Mouse (Mus musculus) ES-E14 (cell line): ENCODE measurements around the gene Speer4d. TPM values are rescaled to one million over a fixed set of nuclear protein-coding genes. Genes with fewer than 3 reads are reported as not detected.
A peak's percentile ranks its signal among the peaks of the same experiment; 100 is the strongest.
"Not testable (repeated sequence)": the region's sequence is repeated elsewhere in the genome, so short reads cannot be mapped to it uniquely, and the experiment has no call there.

ENCODE experiments used
- DNase-seq: peaks from one replicate; pipeline ENCODE4 v3.0.0-alpha.2; 2013; ENCODE audit warnings: low read depth, low spot score
- H3K27ac ChIP-seq: 2 replicates; pipeline ENCODE4 v1.5.1; 2012; ENCODE audit warnings: low read depth, mild to moderate bottlenecking, low read length, moderate library complexity, mixed read lengths; ENCODE audit not compliant: poor library complexity, insufficient read depth, severe bottlenecking
- H3K36me3 ChIP-seq: 2 replicates; pipeline ENCODE4 v1.6.1; 2012; ENCODE audit warnings: mild to moderate bottlenecking, low read length, moderate library complexity, mixed read lengths; ENCODE audit not compliant: control insufficient read depth, poor library complexity, insufficient read depth, severe bottlenecking
- H3K4me1 ChIP-seq, 2 experiments: fragments of 150-350 bp in 1 of 2; sonication (generic) in 1 of 2; 2 replicates each; pipeline ENCODE4 v1.6.1; 2012; ENCODE audit warnings: low read length in 2 of 2, mild to moderate bottlenecking in 1 of 2, mixed read lengths in 1 of 2; ENCODE audit not compliant: control insufficient read depth in 2 of 2, insufficient read depth in 2 of 2, poor library complexity in 1 of 2
- H3K4me3 ChIP-seq, 2 experiments: fragments of 150-350 bp in 1 of 2; sonication (generic) in 1 of 2; 2 replicates each; pipeline ENCODE4 v1.5.1; 2012; ENCODE audit warnings: low read length in 2 of 2, low read depth in 1 of 2, mild to moderate bottlenecking in 1 of 2, mixed read lengths in 1 of 2; ENCODE audit not compliant: insufficient read depth in 1 of 2, poor library complexity in 1 of 2, severe bottlenecking in 1 of 2
- H3K9ac ChIP-seq: 2 replicates; pipeline ENCODE4 v1.6.1; 2012; ENCODE audit warnings: low read depth, mild to moderate bottlenecking, low read length, mixed read lengths; ENCODE audit not compliant: poor library complexity, insufficient read depth, severe bottlenecking
- H3K9me3 ChIP-seq: fragments of 150-350 bp; sonication (generic); 2 replicates; pipeline ENCODE4 v1.6.1; 2012; ENCODE audit warnings: low read depth, mild to moderate bottlenecking, low read length; ENCODE audit not compliant: control insufficient read depth, insufficient read depth
- ZNF384 ChIP-seq: IDR thresholded peaks from 2 replicates; pipeline ENCODE4 v1.6.1; 2012; ENCODE audit warnings: low read depth, low read length, inconsistent platforms
- in situ Hi-C, 2 experiments: fragments of 600-800 bp; cut with MboI; formaldehyde crosslinking; loops; one replicate each; pipeline ENCODE4 v1.15.1; 2025; ENCODE audit warnings: low sequenced_read_pairs in 2 of 2, inconsistent platforms in 1 of 2; ENCODE audit not compliant: unreplicated experiment in 2 of 2
- total RNA-seq: library from RNA; depleted of rRNA; stranded (reverse); fragments of 300-350 nt; gene quantifications from 2 replicates; pipeline ENCODE4 v1.2.3, GENCODE M21; 2012

Speer4d gene
- total RNA-seq, 1 experiment = not detected

- H3K4me1 ChIP-seq, H3K36me3 ChIP-seq, in situ Hi-C loops, DNase-seq, H3K27ac ChIP-seq, H3K9me3 ChIP-seq, H3K9ac ChIP-seq, H3K4me3 ChIP-seq: not testable (repeated sequence)
Measured at GRCm38 (mm10) chr5:15616195-15616594, 2.7 kb upstream of the Speer4d start.

- H3K4me1 ChIP-seq, H3K9me3 ChIP-seq, in situ Hi-C loops, H3K27ac ChIP-seq, DNase-seq, H3K4me3 ChIP-seq, H3K36me3 ChIP-seq, H3K9ac ChIP-seq: not testable (repeated sequence)
Measured at GRCm38 (mm10) chr5:15628136-15628535, 9.3 kb downstream of the Speer4d start.

GRCm38 (mm10) chr5:15630068-15630467, 11.2 kb downstream of the Speer4d start:
- H3K9ac ChIP-seq, H3K9me3 ChIP-seq, in situ Hi-C loops, DNase-seq, H3K4me1 ChIP-seq, H3K4me3 ChIP-seq, H3K36me3 ChIP-seq, H3K27ac ChIP-seq: not testable (repeated sequence)

GRCm38 (mm10) chr5:15637637-15638036, 18.8 kb downstream of the Speer4d start:
- in situ Hi-C loops, H3K4me1 ChIP-seq, H3K4me3 ChIP-seq, H3K27ac ChIP-seq, H3K9me3 ChIP-seq, DNase-seq, H3K36me3 ChIP-seq, H3K9ac ChIP-seq: not testable (repeated sequence)

GRCm38 (mm10) chr5:15645707-15646106, 26.8 kb downstream of the Speer4d start:
- H3K36me3 ChIP-seq, H3K4me1 ChIP-seq, H3K9ac ChIP-seq, H3K27ac ChIP-seq, H3K9me3 ChIP-seq, in situ Hi-C loops, H3K4me3 ChIP-seq: not testable (repeated sequence)
- peak; percentile 11 for DNase-seq
- 0 out of 2 replicates have a peak, but pooled peaks have one; percentile 23 for TF ChIP-seq ZNF384

- H3K27ac ChIP-seq, H3K36me3 ChIP-seq, H3K4me3 ChIP-seq, H3K9ac ChIP-seq, in situ Hi-C loops, H3K9me3 ChIP-seq, H3K4me1 ChIP-seq, DNase-seq: not testable (repeated sequence)
Measured at GRCm38 (mm10) chr5:15652334-15652733, 33.5 kb downstream of the Speer4d start.

GRCm38 (mm10) chr5:15656959-15657358, 38.1 kb downstream of the Speer4d start, which contains the start of gene 4930572O03Rik:
Gene 4930572O03Rik (minus strand): TSS chr5:15657059.
- H3K4me1 ChIP-seq, in situ Hi-C loops, H3K36me3 ChIP-seq, H3K9me3 ChIP-seq, H3K27ac ChIP-seq, H3K4me3 ChIP-seq, H3K9ac ChIP-seq, DNase-seq: not testable (repeated sequence)

GRCm38 (mm10) chr5:15663847-15664246, 45.0 kb downstream of the Speer4d start:
- in situ Hi-C loops = not testable (repeated sequence)

More at GRCm38 (mm10) chr5:15663847-15664246, 45.0 kb downstream of the Speer4d start:
- not testable (repeated sequence) for H3K4me3 ChIP-seq, DNase-seq, H3K27ac ChIP-seq, H3K4me1 ChIP-seq, H3K36me3 ChIP-seq, H3K9ac ChIP-seq, H3K9me3 ChIP-seq
